Comparison of ENCODE assay signal across 31 mouse cellular contexts in the genomic region with DNA sequence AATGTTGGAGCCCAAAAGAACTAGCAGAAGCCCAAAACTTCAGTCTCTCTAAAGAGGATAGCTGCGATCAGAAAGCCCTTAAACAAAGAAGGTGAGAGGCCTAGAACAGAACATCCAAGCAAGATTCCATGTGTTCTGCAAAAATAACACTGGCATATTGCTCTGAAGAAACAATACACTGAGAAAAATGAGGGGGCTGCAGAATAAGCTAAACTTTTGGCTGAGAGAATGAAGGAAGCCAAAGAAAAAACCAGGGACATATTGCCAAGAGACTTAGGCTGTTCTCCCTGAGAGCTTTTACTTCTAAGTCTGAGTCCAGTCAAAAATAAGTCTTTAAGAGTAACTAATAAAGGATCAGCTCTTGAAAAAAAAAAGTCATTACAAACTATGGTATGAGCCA. TPM values are rescaled to one million over a fixed set of nuclear protein-coding genes. Genes with fewer than 3 reads are reported as not detected.
"Had no signal": no experiment of that assay in that cellular context is flagged by ENCODE, and none has a peak within 500 bp of the region (broad histone marks: within the 10 kb centered on the region; RNA-seq: fewer than 3 reads in every experiment).

No protein-coding gene starts in this region.

- H3K27ac ChIP-seq: kidney, postnatal 0 days; liver, embryonic 13.5 days; stomach, embryonic 15.5 days had no signal

- H3K4me3 ChIP-seq: liver, embryonic 13.5 days; stomach, embryonic 15.5 days had no signal

- DNase-seq: kidney, adult 2 months; kidney, postnatal 25 days; liver, embryonic 13.5 days; lung, adult 2 months; lung, postnatal 14 days; lung, postnatal 4 days; midbrain, embryonic 14.5 days; right cerebral cortex, postnatal 14 days; spleen, adult 18-20 months; thymus, adult 18-20 months; thymus, postnatal 36 days had no signal

- H3K4me1 ChIP-seq: stomach, embryonic 15.5 days had no signal

RNA-seq across cellular contexts. Expression of a gene that starts 32.4 kb away (rescaled TPM):
- total RNA-seq: layer of hippocampus, postnatal 25 days; left cerebral cortex, adult 8-10 months; left cerebral cortex, postnatal 25 days; liver, adult 2 months; megakaryocyte progenitor cell, adult 5-6 weeks; megakaryocyte-erythroid progenitor cell, adult 5-6 weeks; midbrain, postnatal 0 days had no signal
- polyA plus RNA-seq: intestine, postnatal 0 days; kidney, adult 2 months; kidney, embryonic 14.5 days; kidney, postnatal 0 days; large intestine, adult 2 months; limb, embryonic 11.5 days; limb, embryonic 14.5 days; liver, adult 2 months; liver, embryonic 13.5 days; liver, embryonic 16.5 days; lung, adult 2 months; midbrain, embryonic 11.5 days; midbrain, embryonic 14.5 days; midbrain, postnatal 0 days; neural tube, embryonic 11.5 days; neural tube, embryonic 14.5 days; stomach, embryonic 15.5 days; testis, adult 2 months; urinary bladder, adult 2 months had no signal
